7 mouse cellular contexts compared by ENCODE assay signal in the genomic region with DNA sequence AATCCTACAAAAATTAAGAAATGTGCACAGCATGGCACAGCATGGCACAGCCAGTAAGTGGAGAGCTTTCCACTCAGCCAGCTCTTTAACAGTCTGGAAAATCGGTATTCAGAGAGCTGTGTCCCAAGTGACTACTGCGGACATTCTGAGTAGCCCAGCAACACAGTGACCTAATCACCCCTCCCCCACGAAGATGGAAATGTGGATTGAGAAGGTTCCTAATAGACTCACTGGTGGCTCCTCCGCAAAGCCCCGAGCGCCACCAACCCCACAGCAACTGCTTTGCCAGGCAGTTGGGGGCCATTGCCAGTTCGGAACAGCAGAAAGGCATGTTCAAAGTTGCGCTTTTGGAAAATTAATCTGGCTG.
A peak's percentile ranks its signal among the peaks of the same experiment; 100 is the strongest.
DNase-seq lines count a peak whose midpoint lies in the region; ATAC-seq lines count a peak whose summit lies in the region.

No protein-coding gene starts in this region.

- H3K36me3 ChIP-seq in embryonic facial prominence, embryonic 15.5 days, result no peaks in the 10 kb centered on the region
- H3K36me3 ChIP-seq in neural tube, embryonic 15.5 days, result no peaks in the 10 kb centered on the region

- peak; percentile 33 for DNase-seq in thymus, postnatal 14 days
- no peak for DNase-seq in thymus, postnatal 0 days (ENCODE audit: low spot score)
- peak; percentile 54 for DNase-seq in layer of hippocampus, adult 9-11 months
- DNase-seq in kidney, adult 18-20 months, result no peak
- DNase-seq in kidney, postnatal 4 days, result no peak

- no peak for ATAC-seq in embryonic facial prominence, embryonic 15.5 days (ENCODE audit: insufficient number of reproducible peaks, low FRiP score, low TSS enrichment, low read depth)
- peak; percentile 67; the same call in 1 of the 2 replicates for ATAC-seq in neural tube, embryonic 15.5 days (ENCODE audit: low FRiP score)

- peaks cover 18% of the 10 kb centered on the region for H3K9me3 ChIP-seq in embryonic facial prominence, embryonic 15.5 days (replicated peaks)
- H3K9me3 ChIP-seq in neural tube, embryonic 15.5 days (replicated peaks), result 0 out of 2 replicates have a peak, but pooled peaks cover 2% of the 10 kb centered on the region

- H3K4me1 ChIP-seq in embryonic facial prominence, embryonic 15.5 days, result peaks cover 19% of the 10 kb centered on the region
- H3K4me1 ChIP-seq in neural tube, embryonic 15.5 days, result peaks cover 19% of the 10 kb centered on the region

- H3K4me2 ChIP-seq in embryonic facial prominence, embryonic 15.5 days (replicated peaks), result 0 out of 2 replicates have a peak overlapping the region, but pooled peaks have one; percentile 46
- peak overlapping the region; percentile 52 for H3K4me2 ChIP-seq in neural tube, embryonic 15.5 days

- WGBS in embryonic facial prominence, embryonic 15.5 days, result 20% methylated on average over 8 of the region's 8 CpGs
- WGBS in neural tube, embryonic 15.5 days, result 10% methylated on average over 8 of the region's 8 CpGs

- H3K4me3 ChIP-seq in embryonic facial prominence, embryonic 15.5 days (replicated peaks), result no peak overlapping the region
- no peak overlapping the region for H3K4me3 ChIP-seq in neural tube, embryonic 15.5 days (replicated peaks)

- no peaks in the 10 kb centered on the region for H3K27me3 ChIP-seq in embryonic facial prominence, embryonic 15.5 days
- H3K27me3 ChIP-seq in neural tube, embryonic 15.5 days (replicated peaks), result no peaks in the 10 kb centered on the region

- no peak overlapping the region for H3K9ac ChIP-seq in embryonic facial prominence, embryonic 15.5 days
- H3K9ac ChIP-seq in neural tube, embryonic 15.5 days (replicated peaks), result no peak overlapping the region

- no peak overlapping the region; the same call in 1 of the 2 replicates for H3K27ac ChIP-seq in embryonic facial prominence, embryonic 15.5 days (replicated peaks)
- H3K27ac ChIP-seq in neural tube, embryonic 15.5 days (replicated peaks), result peak overlapping the region; percentile 57

Comparison
In these comparisons a context has a peak if more than half of its experiments do, and no peak if none do; other contexts are left out.
1. DNase-seq: peak in thymus, postnatal 14 days (single experiment) and layer of hippocampus, adult 9-11 months (single experiment); none in thymus, postnatal 0 days (single experiment), kidney, adult 18-20 months (single experiment) and kidney, postnatal 4 days (0 of 2).